Mouse (Mus musculus) heart, embryonic 14.5 days (tissue): ENCODE measurements around the gene Tgif2. TPM values are rescaled to one million over a fixed set of nuclear protein-coding genes. Genes with fewer than 3 reads are reported as not detected.
"Not testable (repeated sequence)": the region's sequence is repeated elsewhere in the genome, so short reads cannot be mapped to it uniquely, and the experiment has no call there.

Experiments used
- ATAC-seq: fragments of 200-750 bp; cut with Nextera tagmentation; 2 replicates; pipeline ENCODE4 v1.8.0; 2017; ENCODE audit warnings: low read depth, moderate TSS enrichment; ENCODE audit not compliant: insufficient number of reproducible peaks, insufficient read depth, low FRiP score
- H3K27ac ChIP-seq, 2 experiments: fragments of 200-500 bp in 1 of 2; fragments of 300-500 bp in 1 of 2; sonication (generic) in 1 of 2; replicated peaks in 1 of 2; 2 replicates each; pipeline ENCODE4 v1.5.1; 2012 to 2014; ENCODE audit warnings: low read depth in 2 of 2, low read length in 2 of 2, control low read depth in 1 of 2, mild to moderate bottlenecking in 1 of 2, mixed read lengths in 1 of 2; ENCODE audit not compliant: control insufficient read depth in 1 of 2, insufficient read depth in 1 of 2
- H3K27me3 ChIP-seq: fragments of 300-500 bp; sonication (generic); 2 replicates; pipeline ENCODE4 v1.6.1; 2014; ENCODE audit warnings: mild to moderate bottlenecking, low read length, control low read depth; ENCODE audit not compliant: control insufficient read depth, insufficient read depth
- H3K36me3 ChIP-seq: fragments of 300-500 bp; sonication (generic); 2 replicates; pipeline ENCODE4 v1.6.1; 2014; ENCODE audit warnings: mild to moderate bottlenecking, control low read depth, low read length, mixed read lengths; ENCODE audit not compliant: control insufficient read depth, insufficient read depth
- H3K4me1 ChIP-seq, 2 experiments: fragments of 200-500 bp in 1 of 2; fragments of 300-500 bp in 1 of 2; sonication (generic) in 1 of 2; 2 replicates each; pipeline ENCODE4 v1.6.1; 2012 to 2014; ENCODE audit warnings: low read length in 2 of 2, control low read depth in 1 of 2, mixed read lengths in 1 of 2; ENCODE audit not compliant: control insufficient read depth in 2 of 2, insufficient read depth in 2 of 2
- H3K4me2 ChIP-seq: fragments of 300-500 bp; sonication (generic); 2 replicates; pipeline ENCODE4 v1.6.1; 2014; ENCODE audit warnings: mild to moderate bottlenecking, low read length
- H3K4me3 ChIP-seq, 2 experiments: fragments of 200-500 bp in 1 of 2; fragments of 300-500 bp in 1 of 2; sonication (generic) in 1 of 2; 2 replicates each; pipeline ENCODE4 v1.5.1; 2012 to 2014; ENCODE audit warnings: low read length in 2 of 2, mild to moderate bottlenecking in 2 of 2, control low read depth in 1 of 2, low read depth in 1 of 2, moderate library complexity in 1 of 2; ENCODE audit not compliant: control insufficient read depth in 1 of 2, insufficient read depth in 1 of 2
- H3K9ac ChIP-seq: fragments of 300-500 bp; sonication (generic); 2 replicates; pipeline ENCODE4 v1.6.1; 2014; ENCODE audit warnings: mild to moderate bottlenecking, low read length
- H3K9me3 ChIP-seq: fragments of 300-500 bp; sonication (generic); 2 replicates; pipeline ENCODE4 v1.6.1; 2016; ENCODE audit warnings: low read length, control low read depth; ENCODE audit not compliant: control insufficient read depth
- WGBS: fragments of 180-500 bp; shearing (Covaris S2); extraction: QIAGEN DNeasy Blood & Tissue Kit; methylation state at CpG from one replicate; pipeline ENCODE4 v1.1.7; 2014; 5-methylcytosine and 5-hydroxymethylcytosine counted together
- polyA plus RNA-seq: library from polyadenylated mRNA; unstranded; fragments of >200 nt; fragmentation: Nextera tagmentation; extraction: Ambion mirVana; gene quantifications from 2 replicates; pipeline ENCODE4 v1.2.1, GENCODE M21; 2014

Tgif2 gene
- polyA plus RNA-seq, 1 experiment from 2014 or later: 36.2 TPM

GRCm38 (mm10) chr2:156901344-156901743 lies 61.5 kb downstream of the Tgif2 start:
- no peak for ATAC-seq
- Histone ChIP-seq H3K9me3 (no peaks in the 10 kb centered on the region), H3K36me3 (no peaks in the 10 kb centered on the region), H3K4me2 (no peak overlapping the region), H3K4me1 (peaks cover 5 to 6% of the 10 kb centered on the region in 2 experiments; a peak in 1 of 4 replicates), H3K9ac (no peak overlapping the region), H3K27me3 (no peaks in the 10 kb centered on the region), H3K4me3 (no peak overlapping the region), H3K27ac (no peak overlapping the region)
- WGBS: 82% methylated on average over 2 of the region's 2 CpGs

- Histone ChIP-seq H3K9ac (no peak overlapping the region), H3K36me3 (no peaks in the 10 kb centered on the region), H3K4me3 (no peak overlapping the region), H3K4me1 (peaks cover 5 to 6% of the 10 kb centered on the region in 2 experiments; a peak in 1 of 4 replicates), H3K4me2 (no peak overlapping the region), H3K27me3 (no peaks in the 10 kb centered on the region), H3K27ac (no peak overlapping the region), H3K9me3 (no peaks in the 10 kb centered on the region)
- ATAC-seq: no peak
- WGBS: 60% methylated on average over 6 of the region's 6 CpGs
Observed at GRCm38 (mm10) chr2:156901883-156902282, 62.1 kb downstream of the Tgif2 start.

- not testable (repeated sequence) for H3K4me3 ChIP-seq, H3K36me3 ChIP-seq, H3K27me3 ChIP-seq, ATAC-seq, H3K4me2 ChIP-seq, H3K9ac ChIP-seq, H3K27ac ChIP-seq, H3K4me1 ChIP-seq, H3K9me3 ChIP-seq
- 73% methylated on average over 4 of the region's 4 CpGs for WGBS
Observed at GRCm38 (mm10) chr2:156902411-156902810, 62.6 kb downstream of the Tgif2 start.

GRCm38 (mm10) chr2:156903367-156903766 lies 63.6 kb downstream of the Tgif2 start:
- Histone ChIP-seq H3K4me2 (no peak overlapping the region), H3K9me3 (no peaks in the 10 kb centered on the region), H3K4me1 (peaks cover 2 to 4% of the 10 kb centered on the region in 2 experiments; a peak in 1 of 4 replicates), H3K4me3 (no peak overlapping the region), H3K27me3 (no peaks in the 10 kb centered on the region), H3K27ac (no peak overlapping the region), H3K9ac (no peak overlapping the region), H3K36me3 (no peaks in the 10 kb centered on the region)
- no peak for ATAC-seq
- WGBS: 41% methylated on average over 2 of the region's 2 CpGs

Other genes with a start within 250 kb of the Tgif2 start
- 51.4 and 57.6 TPM in 2 replicates for gene Dlgap4, start 226.3 kb upstream of the Tgif2 start, polyA plus RNA-seq
- gene Myl9, start 64.6 kb upstream of the Tgif2 start, polyA plus RNA-seq: 2,013 and 2,167 TPM in 2 replicates
- 3.9 and 6.2 TPM in 2 replicates for gene 4930518I15Rik, start 17.9 kb downstream of the Tgif2 start, polyA plus RNA-seq
- gene Rab5if, start 23.1 kb downstream of the Tgif2 start, polyA plus RNA-seq: 189 and 194 TPM in 2 replicates
- gene Sla2, start 47.2 kb downstream of the Tgif2 start, polyA plus RNA-seq: 0.19 and 0.26 TPM in 2 replicates
- 32.0 and 32.9 TPM in 2 replicates for gene Ndrg3, start 152.0 kb downstream of the Tgif2 start, polyA plus RNA-seq
- 35.9 and 36.8 TPM in 2 replicates for gene Dsn1, start 167.1 kb downstream of the Tgif2 start, polyA plus RNA-seq
- gene Soga1, start 239.2 kb downstream of the Tgif2 start, polyA plus RNA-seq: 4.1 and 5.0 TPM in 2 replicates
- not detected in 2 replicates for gene Tldc2, start 247.0 kb downstream of the Tgif2 start, polyA plus RNA-seq